Mouse (Mus musculus) forebrain, embryonic 14.5 days (tissue): ENCODE data around the gene Rps25. TPM values are rescaled to one million over a fixed set of nuclear protein-coding genes. Genes with fewer than 3 reads are reported as not detected.
"Not testable (repeated sequence)": the region's sequence is repeated elsewhere in the genome, so short reads cannot be mapped to it uniquely, and the experiment has no call there.

Source experiments
- ATAC-seq: fragments of 200-750 bp; cut with Nextera tagmentation; 2 replicates; pipeline ENCODE4 v1.8.0; 2017; ENCODE audit warnings: mild to moderate bottlenecking, moderate library complexity
- DNase-seq: peaks from one replicate; pipeline ENCODE4 v3.0.0-alpha.2; 2015; ENCODE audit warnings: low spot score
- H3K27ac ChIP-seq: fragments of 300-500 bp; sonication (generic); 2 replicates; pipeline ENCODE4 v1.5.1; 2014; ENCODE audit warnings: low read depth, mild to moderate bottlenecking, control low read depth, low read length, moderate library complexity
- H3K27me3 ChIP-seq: fragments of 300-500 bp; sonication (generic); replicated peaks from 2 replicates; pipeline ENCODE4 v1.6.1; 2014; ENCODE audit warnings: low read length, control low read depth, mixed read lengths; ENCODE audit not compliant: control insufficient read depth, insufficient read depth
- H3K36me3 ChIP-seq: fragments of 300-500 bp; sonication (generic); 2 replicates; pipeline ENCODE4 v1.6.1; 2014; ENCODE audit warnings: low read length, control low read depth; ENCODE audit not compliant: control insufficient read depth, insufficient read depth
- H3K4me1 ChIP-seq: fragments of 300-500 bp; sonication (generic); 2 replicates; pipeline ENCODE4 v1.6.1; 2014; ENCODE audit warnings: antibody characterized with exemption, low read length, control low read depth; ENCODE audit not compliant: control insufficient read depth, insufficient read depth
- H3K4me2 ChIP-seq: fragments of 300-500 bp; sonication (generic); 2 replicates; pipeline ENCODE4 v1.6.1; 2014; ENCODE audit warnings: mild to moderate bottlenecking, control low read depth, low read length
- H3K4me3 ChIP-seq: fragments of 300-500 bp; sonication (generic); 2 replicates; pipeline ENCODE4 v1.5.1; 2014; ENCODE audit warnings: low read depth, low read length, control low read depth
- H3K9ac ChIP-seq: fragments of 300-500 bp; sonication (generic); 2 replicates; pipeline ENCODE4 v1.6.1; 2014; ENCODE audit warnings: mild to moderate bottlenecking, low read length, control low read depth, moderate library complexity
- H3K9me3 ChIP-seq: fragments of 300-500 bp; sonication (generic); replicated peaks from 2 replicates; pipeline ENCODE4 v1.6.1; 2016; ENCODE audit warnings: low read length, control low read depth, mixed read lengths; ENCODE audit not compliant: control insufficient read depth
- WGBS: fragments of 180-500 bp; shearing (Covaris S2); extraction: QIAGEN DNeasy Blood & Tissue Kit; methylation state at CpG from one replicate; pipeline ENCODE4 v1.1.7; 2014; 5-methylcytosine and 5-hydroxymethylcytosine counted together
- polyA plus RNA-seq: library from polyadenylated mRNA; unstranded; fragments of >200 nt; fragmentation: Nextera tagmentation; extraction: Ambion mirVana; gene quantifications from 2 replicates; pipeline ENCODE4 v1.2.1, GENCODE M21; 2014

The Rps25 gene
- polyA plus RNA-seq, 1 experiment from 2014 or later, result 1,749 TPM

- Histone ChIP-seq H3K4me1 (peaks cover 7% of the 10 kb centered on the region), H3K9ac (no peak overlapping the region), H3K4me2 (no peak overlapping the region), H3K27ac (no peak overlapping the region), H3K27me3 (no peaks in the 10 kb centered on the region), H3K9me3 (no peaks in the 10 kb centered on the region), H3K36me3 (peaks cover 59% of the 10 kb centered on the region), H3K4me3 (no peak overlapping the region)
- WGBS, result 94% methylated on average over 1 of the region's 1 CpGs
- DNase-seq, result no peak
- ATAC-seq, result no peak
Measured at GRCm38 (mm10) chr9:44411601-44412130, 4.7 kb downstream of the Rps25 start.

DNA sequence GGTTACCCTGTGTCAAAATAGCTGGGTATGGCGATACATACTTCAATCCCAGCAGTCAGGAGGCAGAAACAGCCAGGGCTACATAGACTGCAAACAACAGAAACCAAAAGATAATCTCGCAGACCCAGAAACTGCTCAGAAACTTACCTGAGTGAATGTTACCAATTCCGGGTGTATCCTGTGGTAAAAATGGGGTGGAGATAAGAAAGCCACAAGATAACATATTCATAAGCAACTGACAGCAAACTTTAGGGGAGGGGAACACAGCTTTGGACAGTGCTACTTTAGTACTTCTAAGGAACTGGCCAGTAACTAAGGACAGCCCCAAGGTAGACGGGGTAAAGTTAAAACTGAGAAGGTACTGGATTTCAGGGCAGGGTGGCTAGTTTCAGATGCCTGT is 5.4 kb downstream of the Rps25 start:
- ATAC-seq (no peak), DNase-seq (no peak)
- no peak overlapping the region for H3K4me2 ChIP-seq
- no peak overlapping the region for H3K27ac ChIP-seq
- H3K4me3 ChIP-seq, result no peak overlapping the region
- no peaks in the 10 kb centered on the region for H3K27me3 ChIP-seq
- H3K9ac ChIP-seq, result no peak overlapping the region
- 88% methylated on average over 4 of the region's 4 CpGs for WGBS
- peaks cover 11% of the 10 kb centered on the region for H3K4me1 ChIP-seq
- no peaks in the 10 kb centered on the region for H3K9me3 ChIP-seq
- peaks cover 59% of the 10 kb centered on the region for H3K36me3 ChIP-seq

- Histone ChIP-seq H3K9me3 (no peaks in the 10 kb centered on the region), H3K4me2 (no peak overlapping the region), H3K4me1 (peaks cover 13% of the 10 kb centered on the region), H3K4me3 (no peak overlapping the region), H3K9ac (no peak overlapping the region), H3K27ac (no peak overlapping the region), H3K36me3 (peaks cover 59% of the 10 kb centered on the region), H3K27me3 (no peaks in the 10 kb centered on the region)
- WGBS, result 93% methylated on average over 2 of the region's 2 CpGs
- no peak for ATAC-seq
- no peak for DNase-seq
Measured at GRCm38 (mm10) chr9:44412781-44413180, 5.8 kb downstream of the Rps25 start.

DNA sequence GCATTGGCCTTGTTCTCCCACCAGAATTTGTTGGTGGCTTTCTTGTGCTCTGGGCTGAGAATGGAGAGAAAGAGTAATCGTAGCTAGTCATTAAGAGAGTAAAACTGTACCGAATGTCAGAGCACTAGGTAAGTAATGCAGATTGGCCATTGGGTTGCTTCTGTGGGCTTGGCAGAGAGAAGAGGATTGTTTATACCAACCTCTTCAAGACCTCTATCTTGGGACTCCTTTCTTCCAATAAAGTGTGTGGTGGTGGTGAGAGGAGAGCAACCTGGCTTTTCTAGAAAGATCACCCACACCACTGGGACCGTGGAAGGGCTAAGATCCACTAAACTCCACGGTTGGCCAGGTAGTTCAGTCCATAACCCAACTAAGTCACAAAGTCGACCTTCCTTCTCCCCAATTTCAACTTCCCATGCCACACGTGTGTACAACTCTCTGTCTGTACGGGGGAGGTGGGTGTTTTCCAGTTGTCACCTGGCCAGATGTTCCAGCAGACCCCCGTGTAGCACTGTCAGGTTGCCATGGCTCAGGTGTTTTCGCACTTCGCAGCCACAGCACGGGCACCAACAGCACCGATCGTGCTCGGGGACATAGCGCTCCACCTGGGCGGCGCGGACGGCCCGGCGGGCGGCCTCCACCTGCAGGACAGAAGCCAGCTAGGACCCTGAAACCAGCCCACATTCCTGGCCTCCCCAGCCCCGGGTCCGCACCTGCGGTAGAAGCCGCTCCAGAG is 10.4 kb downstream of the Rps25 start:
- H3K27ac ChIP-seq, result no peak overlapping the region
- ATAC-seq (no peak), DNase-seq (no peak)
- WGBS, result 9% methylated on average over 26 of the region's 26 CpGs
- peaks cover 6% of the 10 kb centered on the region for H3K4me1 ChIP-seq
- no peaks in the 10 kb centered on the region for H3K27me3 ChIP-seq
- no peaks in the 10 kb centered on the region; the same call in 1 of the 2 replicates for H3K9me3 ChIP-seq
- H3K36me3 ChIP-seq, result peaks cover 24% of the 10 kb centered on the region
- peak overlapping the region; percentile 84 for H3K9ac ChIP-seq
- peak overlapping the region; percentile 72 for H3K4me3 ChIP-seq
- H3K4me2 ChIP-seq, result peak overlapping the region; percentile 94

GRCm38 (mm10) chr9:44417892-44418363 is 11.0 kb downstream of the Rps25 start:
- Histone ChIP-seq H3K27me3 (no peaks in the 10 kb centered on the region), H3K9ac (peak overlapping the region; percentile 84), H3K27ac (peak overlapping the region; percentile 74), H3K4me2 (peak overlapping the region; percentile 94), H3K36me3 (peaks cover 18% of the 10 kb centered on the region), H3K4me1 (peaks cover 6% of the 10 kb centered on the region), H3K4me3 (peak overlapping the region; percentile 72), H3K9me3 (no peaks in the 10 kb centered on the region; the same call in 1 of the 2 replicates)
- DNase-seq (peak; percentile 93), ATAC-seq (peak; percentile 91)
- WGBS, result under 1% methylated on average over 38 of the region's 38 CpGs

GRCm38 (mm10) chr9:44418519-44419385 is 11.8 kb downstream of the Rps25 start, which contains the start of gene Ccdc84:
Gene Ccdc84 (minus strand): TSS chr9:44418569.
- no peak for DNase-seq

DNA sequence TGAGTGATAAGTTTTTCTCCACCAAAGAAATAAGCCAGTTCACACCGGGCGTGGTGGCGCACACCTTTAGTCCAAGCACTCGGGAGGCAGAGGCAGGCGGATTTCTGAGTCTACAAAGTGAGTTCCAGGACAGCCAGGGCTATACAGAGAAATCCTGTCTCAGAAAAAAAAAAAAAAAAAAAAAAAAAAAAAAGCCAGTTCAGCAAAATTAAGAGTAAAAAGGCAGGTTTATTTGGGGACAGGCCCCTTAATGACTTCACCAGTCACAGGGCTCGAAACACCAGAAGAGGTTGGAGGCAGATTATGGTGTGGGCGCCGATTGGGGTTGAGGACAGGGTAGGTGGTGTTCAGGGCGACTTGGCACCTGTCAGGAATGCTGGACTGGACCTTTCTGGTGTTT is 12.8 kb downstream of the Rps25 start:
- H3K36me3 ChIP-seq, DNase-seq, H3K9me3 ChIP-seq, H3K4me1 ChIP-seq, H3K9ac ChIP-seq, H3K4me2 ChIP-seq, H3K4me3 ChIP-seq, H3K27me3 ChIP-seq, H3K27ac ChIP-seq, ATAC-seq: not testable (repeated sequence)
- 94% methylated on average over 9 of the region's 9 CpGs for WGBS

More at GRCm38 (mm10) chr9:44418519-44419385, 11.8 kb downstream of the Rps25 start, which contains the start of gene Ccdc84:
- Histone ChIP-seq H3K36me3 (peaks cover 12% of the 10 kb centered on the region; the same call in 1 of the 2 replicates), H3K4me1 (peaks cover 6% of the 10 kb centered on the region), H3K9ac (peak within 1 kb of the TSS; percentile 84), H3K9me3 (no peaks in the 10 kb centered on the region; the same call in 1 of the 2 replicates), H3K27me3 (no peaks in the 10 kb centered on the region), H3K4me2 (peak within 1 kb of the TSS; percentile 94), H3K4me3 (peak within 1 kb of the TSS; percentile 72), H3K27ac (peak within 1 kb of the TSS; percentile 74)
- no peak for ATAC-seq
- WGBS, result 82% methylated on average over 14 of the region's 14 CpGs

GRCm38 (mm10) chr9:44420280-44420898 is 13.4 kb downstream of the Rps25 start:
- Histone ChIP-seq H3K4me1 (peaks cover 6% of the 10 kb centered on the region), H3K4me2 (no peak overlapping the region), H3K27ac (no peak overlapping the region), H3K36me3 (no peaks in the 10 kb centered on the region), H3K27me3 (no peaks in the 10 kb centered on the region), H3K9ac (no peak overlapping the region), H3K9me3 (no peaks in the 10 kb centered on the region; the same call in 1 of the 2 replicates), H3K4me3 (no peak overlapping the region)
- no peak for ATAC-seq
- WGBS, result 77% methylated on average over 5 of the region's 5 CpGs
- DNase-seq, result no peak
